Mouse (Mus musculus) large intestine, adult 2 months (tissue): ENCODE data around the gene Cep112. TPM values are rescaled to one million over a fixed set of nuclear protein-coding genes. Genes with fewer than 3 reads are reported as not detected.

Experiments
- DNase-seq: peaks from one replicate; pipeline ENCODE4 v3.0.0-alpha.2; 2012; ENCODE audit warnings: low read depth, low spot score
- WGBS: fragments of 180-500 bp; shearing (Covaris S2); methylation state at CpG from one replicate; pipeline ENCODE4 v1.1.7; 2018; 5-methylcytosine and 5-hydroxymethylcytosine counted together
- polyA plus RNA-seq: library from polyadenylated mRNA; depleted of rRNA; stranded (reverse); fragments of >200 nt; gene quantifications from 2 replicates; pipeline ENCODE4 v1.2.3, GENCODE M21; 2012; rRNA removed

The Cep112 gene
- polyA plus RNA-seq, 1 experiment, result 0.21 TPM

DNA sequence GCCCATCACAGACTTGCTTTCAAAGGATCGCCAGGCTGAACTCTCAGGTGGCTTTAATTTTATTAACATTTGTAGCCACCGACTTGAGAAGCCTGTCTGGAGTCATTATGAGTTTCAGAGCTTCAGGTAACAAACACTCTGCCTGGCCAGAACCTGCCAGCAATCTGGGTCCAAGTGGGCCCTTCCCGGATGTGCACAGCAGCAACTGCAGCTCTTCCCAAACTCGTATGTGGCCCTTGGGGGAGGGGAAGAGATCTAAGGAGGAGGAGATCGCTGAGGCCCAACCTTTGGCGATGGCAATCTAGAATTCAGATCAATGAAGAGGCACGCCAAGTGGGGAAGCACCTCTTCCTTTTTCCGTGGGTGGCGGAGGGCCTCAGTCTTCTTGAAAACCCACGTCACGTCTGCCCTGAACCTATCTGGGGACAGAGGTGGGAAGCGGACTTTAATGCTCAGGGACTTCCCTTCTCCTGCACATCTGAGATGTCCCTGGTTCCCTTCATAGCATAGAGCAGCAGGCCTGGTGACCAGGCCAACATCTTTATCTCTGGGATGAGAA lies 468.3 kb downstream of the Cep112 start:
- no peak for DNase-seq
- WGBS, result 81% methylated on average over 12 of the region's 12 CpGs

DNA sequence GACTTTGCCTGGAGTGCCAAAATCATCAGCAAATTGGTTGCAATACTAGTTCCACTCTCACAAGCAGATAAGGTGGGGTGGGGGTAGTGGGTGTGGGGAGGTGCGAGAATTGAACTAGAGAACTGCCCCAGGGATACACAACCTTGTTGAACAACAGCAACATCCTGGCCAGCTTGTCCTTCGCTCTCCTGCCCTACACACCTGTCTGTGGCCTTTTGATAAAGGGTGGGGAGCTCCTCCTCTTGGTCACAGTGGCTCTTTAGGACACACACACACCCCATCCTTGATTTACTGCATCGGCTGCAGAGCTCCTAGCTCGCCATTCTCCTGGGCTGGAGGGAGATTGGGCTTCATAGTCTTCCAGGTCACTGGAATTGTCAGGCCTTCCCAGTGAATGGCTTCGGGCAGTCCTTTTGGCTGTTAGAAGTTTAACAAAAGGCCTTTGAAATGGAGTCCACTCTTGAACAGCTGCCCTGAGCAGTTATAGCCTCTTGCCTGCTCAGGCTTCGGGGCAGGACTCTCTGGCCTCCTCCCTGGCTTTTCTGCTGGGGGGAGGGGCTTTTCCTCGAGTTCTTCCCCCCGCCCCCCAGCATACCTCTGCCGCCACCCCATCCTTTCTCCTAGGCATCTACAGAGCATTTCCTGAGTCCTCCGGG lies 469.0 kb downstream of the Cep112 start:
- 49% methylated on average over 10 of the region's 10 CpGs for WGBS
- no peak for DNase-seq

DNA sequence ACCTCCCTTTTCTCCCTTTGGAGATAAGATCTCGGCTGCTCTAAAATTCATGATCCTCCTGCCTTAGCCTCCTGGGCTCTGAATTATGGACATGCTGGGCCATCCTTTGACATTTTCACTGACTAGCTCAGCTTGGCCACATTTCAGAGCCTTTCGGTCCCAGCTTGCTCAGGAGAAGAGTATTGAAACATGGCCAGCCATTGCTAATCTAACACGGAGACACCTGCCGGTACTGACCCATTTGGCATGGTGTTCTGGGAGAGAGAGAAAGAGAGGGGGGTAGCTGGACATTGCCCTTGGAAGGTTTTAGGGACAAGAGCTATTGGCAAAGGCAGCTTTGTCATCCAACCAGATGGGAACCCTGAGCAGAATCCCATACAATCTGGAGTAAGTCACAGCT lies 472.0 kb downstream of the Cep112 start:
- WGBS, result 77% methylated on average over 4 of the region's 4 CpGs
- no peak for DNase-seq

DNA sequence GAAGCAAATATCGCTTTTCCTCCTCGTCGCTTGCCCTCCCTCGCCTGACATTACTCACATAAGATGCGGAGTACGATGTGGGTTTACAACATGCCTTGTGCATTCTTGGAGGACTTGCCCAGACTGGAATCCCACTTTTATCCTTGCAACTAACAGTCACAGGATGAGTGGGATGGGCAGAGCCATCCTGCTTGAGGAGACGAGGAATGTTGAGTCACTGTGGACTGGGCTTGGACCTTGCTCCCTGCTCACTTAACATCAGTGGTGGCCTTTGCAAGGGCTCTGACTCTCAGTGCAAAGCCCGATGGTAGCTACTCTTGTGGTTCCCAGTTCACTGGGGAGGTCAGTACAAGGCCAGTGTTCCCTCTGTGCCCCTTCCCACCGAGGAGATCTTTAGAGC lies 473.1 kb downstream of the Cep112 start:
- no peak for DNase-seq

DNA sequence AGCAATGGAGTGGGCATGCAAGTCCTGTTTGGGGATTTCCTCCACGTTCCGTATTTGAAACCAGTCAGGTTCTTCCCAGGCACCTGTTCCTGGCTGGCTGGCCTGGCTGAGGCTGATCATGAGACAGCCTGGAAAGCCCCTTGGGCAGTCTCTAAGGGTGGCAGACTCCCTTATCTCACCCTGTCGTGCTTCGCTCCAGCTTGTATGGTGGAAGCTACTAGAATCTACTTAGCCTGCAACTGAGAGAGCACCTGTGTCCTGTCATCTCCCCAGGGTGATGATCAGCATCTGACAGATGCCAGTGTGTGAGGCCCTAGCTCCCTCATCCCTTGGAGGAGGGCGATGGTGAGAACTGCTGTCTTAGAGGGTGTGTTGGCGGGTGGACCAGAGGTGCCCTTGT lies 473.5 kb downstream of the Cep112 start:
- 82% methylated on average over 6 of the region's 6 CpGs for WGBS
- no peak for DNase-seq

More for the DNA sequence above, 473.1 kb downstream of the Cep112 start:
- WGBS, result 75% methylated on average over 9 of the region's 9 CpGs

DNA sequence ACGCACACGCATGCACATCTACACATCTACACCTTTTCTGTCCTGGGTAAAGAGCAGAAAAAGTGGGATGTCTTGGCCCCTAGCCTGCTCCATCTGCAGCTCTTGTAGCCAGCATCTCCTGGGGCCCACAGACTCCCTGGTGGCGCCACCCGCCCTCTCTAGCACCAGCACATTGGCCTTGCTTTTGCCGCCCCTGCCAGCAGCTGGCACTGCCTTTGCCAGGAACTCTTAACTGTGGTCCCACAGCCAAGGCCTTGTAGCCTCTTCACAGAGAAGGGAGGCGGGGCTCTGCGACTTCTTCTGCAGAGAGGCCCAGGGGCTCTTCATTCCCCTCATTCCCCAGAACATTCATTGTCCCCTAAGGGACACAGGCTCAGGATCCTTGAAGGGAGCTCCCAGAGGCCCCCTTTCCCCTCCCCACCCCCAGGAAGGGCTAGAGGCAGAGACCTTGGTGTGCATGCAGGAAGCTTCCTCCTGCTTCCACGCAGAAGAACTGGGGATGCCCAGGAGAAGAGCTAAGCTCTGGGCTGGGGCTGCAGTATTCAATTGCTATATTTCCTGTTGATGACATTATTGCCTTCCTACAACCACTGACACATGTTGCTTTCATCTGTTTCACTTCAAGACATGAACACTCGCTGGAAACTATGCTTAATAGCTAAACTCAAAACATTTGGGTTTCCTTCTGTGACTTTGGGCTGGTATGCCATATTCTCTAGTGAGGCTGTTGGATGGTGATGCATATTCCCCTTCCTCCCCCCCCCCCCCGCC lies 475.9 kb downstream of the Cep112 start:
- WGBS, result 75% methylated on average over 10 of the region's 10 CpGs
- DNase-seq, result no peak

DNA sequence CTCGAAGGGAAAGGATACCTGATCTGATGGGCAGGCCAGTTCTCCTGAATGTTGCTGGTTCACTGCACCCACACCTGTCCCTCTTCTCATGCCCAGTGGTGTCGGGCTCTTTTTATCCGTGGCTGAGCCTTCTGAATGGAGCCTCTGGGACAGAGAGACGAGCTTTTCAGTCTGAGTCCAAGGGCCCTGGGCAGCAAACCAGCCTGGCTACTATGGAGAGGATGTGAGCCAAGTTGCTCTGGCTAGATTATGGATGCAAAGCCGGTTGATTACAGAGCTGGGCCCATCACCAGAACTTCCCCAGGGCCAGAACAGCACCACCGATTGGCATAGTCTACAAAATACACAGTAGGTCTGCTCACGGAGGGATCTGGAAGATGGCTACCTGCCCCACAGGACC lies 476.7 kb downstream of the Cep112 start:
- DNase-seq, result no peak
- 85% methylated on average over 7 of the region's 7 CpGs for WGBS

DNA sequence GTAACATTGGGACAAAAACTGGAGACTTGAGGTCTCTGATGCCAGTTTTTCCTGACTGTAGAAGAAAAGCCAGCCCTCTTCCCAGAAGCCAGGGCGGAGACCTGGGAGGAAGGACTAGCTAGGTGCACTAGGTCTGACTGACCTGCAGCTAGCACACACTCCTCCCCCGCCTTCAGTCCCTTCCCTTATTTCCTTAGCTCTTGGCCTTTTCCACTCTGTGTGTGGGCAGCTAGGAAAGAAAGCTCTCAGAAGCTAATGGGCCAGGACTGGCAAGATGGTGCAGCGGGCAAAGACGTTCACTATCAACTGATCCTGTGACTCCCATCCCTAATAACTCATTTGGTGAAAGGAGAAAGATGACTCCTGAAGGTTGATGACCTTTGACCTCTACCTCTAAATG lies 477.3 kb downstream of the Cep112 start:
- no peak for DNase-seq
- 86% methylated on average over 4 of the region's 4 CpGs for WGBS

DNA sequence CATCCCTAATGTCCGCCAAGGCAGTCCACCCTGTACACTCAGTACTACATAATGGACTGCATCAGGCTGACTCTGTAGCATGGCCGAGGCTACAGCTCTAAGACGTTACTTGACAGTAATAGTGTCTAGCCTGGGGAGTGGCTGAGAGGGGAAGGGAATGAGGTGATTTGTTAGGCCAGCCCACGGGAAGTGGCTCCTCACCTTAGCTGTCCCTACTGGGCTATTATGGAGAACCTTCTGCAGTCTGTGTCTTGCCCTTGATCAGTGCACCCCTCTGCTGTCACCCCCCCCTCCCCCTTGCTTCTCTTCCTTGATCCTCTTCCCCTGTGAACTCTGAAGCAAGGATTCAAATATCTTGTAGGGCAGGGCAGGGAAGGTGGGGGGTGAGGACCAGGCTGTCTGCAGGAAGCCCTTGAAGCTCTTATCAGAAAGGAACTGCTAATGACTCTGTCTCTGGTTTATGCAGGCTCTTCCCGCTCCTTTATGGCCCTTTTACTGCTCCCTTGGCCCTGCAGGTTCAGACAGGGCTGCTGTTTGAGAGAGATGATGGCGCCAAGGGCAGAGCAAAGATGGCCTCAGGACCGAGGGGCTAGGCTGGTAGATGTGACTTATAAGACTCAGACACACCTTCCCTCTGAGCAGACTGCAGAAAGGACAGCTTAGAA lies 481.7 kb downstream of the Cep112 start:
- 34% methylated on average over 7 of the region's 7 CpGs for WGBS

DNA sequence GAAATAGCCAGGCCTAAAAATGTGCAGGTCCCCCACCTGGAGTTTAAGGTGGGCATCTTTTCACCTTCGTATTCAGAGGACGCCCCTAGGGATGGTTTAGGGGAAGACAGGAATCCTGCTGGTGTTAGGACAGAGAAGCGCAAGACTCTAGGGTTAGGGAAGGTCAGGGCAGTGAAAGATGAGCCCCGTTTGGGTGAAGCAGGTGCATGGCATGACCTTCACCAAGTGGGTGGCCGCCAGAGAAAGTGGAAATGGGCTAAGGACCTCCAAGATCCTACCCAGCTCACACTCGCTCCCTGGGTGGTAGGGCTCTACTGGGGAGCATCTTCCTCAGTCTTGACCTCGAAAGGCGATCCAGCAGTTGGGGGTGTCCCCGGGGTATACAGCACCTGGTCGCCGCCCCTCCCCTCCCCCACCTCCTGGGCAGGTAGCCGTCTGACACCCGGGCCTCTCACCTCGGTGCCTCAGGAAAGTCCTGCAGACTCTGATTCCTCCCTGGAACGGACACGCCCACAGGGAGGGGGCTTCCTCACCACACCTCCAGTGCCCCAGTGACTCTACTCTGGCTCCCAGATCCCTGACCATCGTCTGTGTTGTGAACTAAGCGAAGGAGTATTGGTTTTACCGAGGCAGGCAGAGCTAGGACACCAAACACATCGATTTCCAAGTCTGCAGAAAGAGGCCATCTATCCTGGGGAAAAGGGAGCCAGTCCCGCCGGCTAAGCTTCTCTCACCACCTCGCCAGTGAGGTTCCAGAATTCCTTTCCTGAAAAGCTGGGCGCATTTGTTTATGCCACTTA lies 484.6 kb downstream of the Cep112 start:
- no peak for DNase-seq
- WGBS, result 11% methylated on average over 24 of the region's 24 CpGs

More for the DNA sequence above, 481.7 kb downstream of the Cep112 start:
- peak; percentile 56 for DNase-seq

Other genes starting within 250 kb of the Cep112 start
- 0.84 and 1.6 TPM in 2 replicates for gene Apoh, start 81.8 kb upstream of the Cep112 start, polyA plus RNA-seq
- 14.7 and 25.1 TPM in 2 replicates for gene Prkca, start 81.3 kb upstream of the Cep112 start, polyA plus RNA-seq